Mouse (Mus musculus) ES-E14 (cell line): ENCODE measurements around the gene Esyt1.

Source experiments
- ZC3H11A ChIP-seq: IDR thresholded peaks from 2 replicates; pipeline ENCODE4 v1.6.1; 2012; ENCODE audit warnings: low read depth, mild to moderate bottlenecking, inconsistent platforms, low read length, borderline replicate concordance
- ZNF384 ChIP-seq: IDR thresholded peaks from 2 replicates; pipeline ENCODE4 v1.6.1; 2012; ENCODE audit warnings: low read depth, low read length, inconsistent platforms

GRCm38 (mm10) chr10:128494667-128495245 lies 30.9 kb downstream of the Esyt1 start:
- TF ChIP-seq ZNF384 (no peak), ZC3H11A (no peak)
